Mouse (Mus musculus): ENCODE results near the gene Vps54. TPM values are rescaled to one million over a fixed set of nuclear protein-coding genes. Genes with fewer than 3 reads are reported as not detected.

Vps54 gene
- polyA plus RNA-seq, 1 experiment from 2014 or later: 8.4 TPM

DNA sequence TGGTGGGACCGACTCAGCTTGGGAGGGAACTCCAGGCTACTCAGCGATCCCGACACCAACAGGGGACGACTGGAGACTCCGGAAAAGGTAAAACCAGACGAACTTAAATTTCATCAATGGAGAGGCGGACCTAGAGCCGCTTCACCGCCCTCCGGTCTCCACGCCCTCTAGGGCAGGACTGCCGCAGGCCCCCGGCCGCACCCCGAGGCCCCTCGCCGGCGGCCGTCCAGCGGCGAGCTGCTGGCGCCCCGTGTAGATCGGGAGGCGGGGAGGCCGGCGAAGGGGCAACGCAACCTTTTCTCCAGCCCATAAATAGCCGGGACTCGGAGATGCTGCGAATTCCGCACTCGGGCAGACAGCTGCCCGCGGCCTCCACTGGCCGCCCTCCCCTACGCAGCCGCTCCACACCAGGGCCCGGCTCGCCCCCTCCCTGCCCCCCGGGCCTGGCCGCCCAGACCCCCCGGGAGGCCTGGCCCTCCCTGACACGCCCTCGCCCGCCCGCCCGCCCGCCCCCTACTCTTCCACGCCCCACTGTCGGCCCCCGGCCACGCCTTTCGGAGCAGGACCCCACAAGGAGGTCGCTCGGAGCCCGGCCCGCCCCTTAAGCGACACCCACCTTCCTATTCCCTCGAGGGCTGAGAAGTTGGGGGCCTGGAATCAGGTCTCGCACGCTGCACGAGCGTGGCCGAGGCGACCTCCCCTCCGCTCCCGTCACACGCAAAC lies 131.5 kb downstream of the Vps54 start:
- Histone ChIP-seq H3K9me3 (replicated peaks; ENCODE audit: control insufficient read depth, low read length) (no peaks in the 10 kb centered on the region), H3K36me3 (ENCODE audit: control insufficient read depth, insufficient read depth, low read length) (no peaks in the 10 kb centered on the region), H3K9ac (ENCODE audit: low read length) (peak overlapping the region; percentile 86), H3K4me2 (ENCODE audit: low read length) (peak overlapping the region; percentile 71), H3K4me3 (ENCODE audit: low read depth, low read length) (peak overlapping the region; percentile 81), H3K27ac (ENCODE audit: low read depth, low read length) (peak overlapping the region; percentile 61; the same call in 1 of the 2 replicates), H3K4me1 (ENCODE audit: control insufficient read depth, insufficient read depth, low read length) (peaks cover 14% of the 10 kb centered on the region), H3K27me3 (replicated peaks; ENCODE audit: control insufficient read depth, insufficient read depth, low read length) (no peaks in the 10 kb centered on the region)
- ATAC-seq (peak; percentile 90), DNase-seq (ENCODE audit: low spot score) (peak; percentile 85)
- under 1% methylated on average over 64 of the region's 69 CpGs for WGBS

MicroRNAs within 50 kb of the gene (microRNA counts, 519-probe panel; counts per million panel counts)
- microRNA mmu-miR-1933-3p (not detected), microRNA mmu-miR-1933-5p (2,179 counts per million, percentile 9 among the panel's probes with 10 or more counts)

Small RNA genes within 50 kb of the gene (microRNA-seq; reads per million reads assigned to microRNA genes)
- gene Mir1933: 0.53 reads per million

Other genes with a start within 250 kb of the Vps54 start
- 120 TPM in 2 replicates for gene Peli1, start 148.0 kb upstream of the Vps54 start, polyA plus RNA-seq (2014; fragmentation: Nextera tagmentation; extraction: Ambion mirVana)
- gene Ugp2, start 131.9 kb downstream of the Vps54 start, polyA plus RNA-seq (2014; fragmentation: Nextera tagmentation; extraction: Ambion mirVana): 42.9 and 46.1 TPM in 2 replicates